Mouse (Mus musculus) layer of hippocampus, adult 6 months (tissue): ENCODE measurements around the gene Sft2d2. TPM values are rescaled to one million over a fixed set of nuclear protein-coding genes. Genes with fewer than 3 reads are reported as not detected.

Experiments
- long read RNA-seq, 2 experiments: library from polyadenylated mRNA; unstranded; transcript quantifications; one replicate each; pipeline ENCODE4 v2.0.0; 2019 to 2020
- polyA plus RNA-seq: library from polyadenylated mRNA; unstranded; fragments of <200 nt; fragmentation: Nextera tagmentation; gene quantifications from 2 replicates; pipeline ENCODE4 v1.2.3, GENCODE M21; 2021

The Sft2d2 gene
- polyA plus RNA-seq = 5.6 and 8.6 TPM in 2 replicates
- long read RNA-seq, experiment 1, full-length matches to known transcripts = 4 of 11 reads
- long read RNA-seq, experiment 1, partial matches to known transcripts = 0 of 11 reads
- long read RNA-seq, experiment 1, other reads (novel, unspliced or antisense) = 7 of 11 reads
- long read RNA-seq, experiment 2, full-length matches to known transcripts = 30 of 44 reads
- long read RNA-seq, experiment 2, partial matches to known transcripts = 1 of 44 reads
- long read RNA-seq, experiment 2, other reads (novel, unspliced or antisense) = 13 of 44 reads

GRCm38 (mm10) chr1:165193880-165194661, at the start of gene Sft2d2:
Sft2d2 (minus strand) TSS chr1:165194438.

GRCm38 (mm10) chr1:165236321-165237298, 42.4 kb upstream of the Sft2d2 start, which contains the start of gene Tiprl:
Tiprl (minus strand) TSS chr1:165236996.

GRCm38 (mm10) chr1:165160723-165161405, 33.4 kb downstream of the Sft2d2 start, which contains the start of gene Tbx19:
Tbx19 (minus strand) TSS chr1:165160773.

Other genes with a start within 250 kb of the Sft2d2 start
- gene Tbx19, start 33.7 kb downstream of the Sft2d2 start, polyA plus RNA-seq = not detected in 2 replicates
- 100 and 101 TPM in 2 replicates for gene Tiprl, start 42.6 kb upstream of the Sft2d2 start, polyA plus RNA-seq
- gene Gpr161, start 101.4 kb upstream of the Sft2d2 start, polyA plus RNA-seq = 1.3 and 1.4 TPM in 2 replicates